Mouse (Mus musculus) ES-E14 (cell line): ENCODE results near the gene Dnajc21. TPM values are rescaled to one million over a fixed set of nuclear protein-coding genes. Genes with fewer than 3 reads are reported as not detected.

Source experiments
- DNase-seq: peaks from one replicate; pipeline ENCODE4 v3.0.0-alpha.2; 2013; ENCODE audit warnings: low read depth, low spot score
- H3K27ac ChIP-seq: 2 replicates; pipeline ENCODE4 v1.5.1; 2012; ENCODE audit warnings: low read depth, mild to moderate bottlenecking, low read length, moderate library complexity, mixed read lengths; ENCODE audit not compliant: poor library complexity, insufficient read depth, severe bottlenecking
- H3K36me3 ChIP-seq: 2 replicates; pipeline ENCODE4 v1.6.1; 2012; ENCODE audit warnings: mild to moderate bottlenecking, low read length, moderate library complexity, mixed read lengths; ENCODE audit not compliant: control insufficient read depth, poor library complexity, insufficient read depth, severe bottlenecking
- H3K4me1 ChIP-seq, 2 experiments: fragments of 150-350 bp in 1 of 2; sonication (generic) in 1 of 2; 2 replicates each; pipeline ENCODE4 v1.6.1; 2012; ENCODE audit warnings: low read length in 2 of 2, mild to moderate bottlenecking in 1 of 2, mixed read lengths in 1 of 2; ENCODE audit not compliant: control insufficient read depth in 2 of 2, insufficient read depth in 2 of 2, poor library complexity in 1 of 2
- H3K4me3 ChIP-seq, 2 experiments: fragments of 150-350 bp in 1 of 2; sonication (generic) in 1 of 2; 2 replicates each; pipeline ENCODE4 v1.5.1; 2012; ENCODE audit warnings: low read length in 2 of 2, low read depth in 1 of 2, mild to moderate bottlenecking in 1 of 2, mixed read lengths in 1 of 2; ENCODE audit not compliant: insufficient read depth in 1 of 2, poor library complexity in 1 of 2, severe bottlenecking in 1 of 2
- H3K9ac ChIP-seq: 2 replicates; pipeline ENCODE4 v1.6.1; 2012; ENCODE audit warnings: low read depth, mild to moderate bottlenecking, low read length, mixed read lengths; ENCODE audit not compliant: poor library complexity, insufficient read depth, severe bottlenecking
- H3K9me3 ChIP-seq: fragments of 150-350 bp; sonication (generic); 2 replicates; pipeline ENCODE4 v1.6.1; 2012; ENCODE audit warnings: low read depth, mild to moderate bottlenecking, low read length; ENCODE audit not compliant: control insufficient read depth, insufficient read depth
- CHD2 ChIP-seq: IDR thresholded peaks from 2 replicates; pipeline ENCODE4 v1.6.1; 2014; ENCODE audit warnings: mild to moderate bottlenecking, low read depth, low read length, inconsistent platforms
- HCFC1 ChIP-seq: IDR thresholded peaks from 2 replicates; pipeline ENCODE4 v1.6.1; 2012; ENCODE audit warnings: low read length, inconsistent platforms, borderline replicate concordance; ENCODE audit not compliant: insufficient read depth
- MAFK ChIP-seq: IDR thresholded peaks from 2 replicates; pipeline ENCODE4 v1.6.1; 2014; ENCODE audit warnings: mild to moderate bottlenecking, low read depth, low read length, inconsistent platforms; ENCODE audit not compliant: insufficient read depth
- ZC3H11A ChIP-seq: IDR thresholded peaks from 2 replicates; pipeline ENCODE4 v1.6.1; 2012; ENCODE audit warnings: low read depth, mild to moderate bottlenecking, inconsistent platforms, low read length, borderline replicate concordance
- ZNF384 ChIP-seq: IDR thresholded peaks from 2 replicates; pipeline ENCODE4 v1.6.1; 2012; ENCODE audit warnings: low read depth, low read length, inconsistent platforms
- in situ Hi-C, 2 experiments: fragments of 600-800 bp; cut with MboI; formaldehyde crosslinking; loops; one replicate each; pipeline ENCODE4 v1.15.1; 2025; ENCODE audit warnings: low sequenced_read_pairs in 2 of 2, inconsistent platforms in 1 of 2; ENCODE audit not compliant: unreplicated experiment in 2 of 2
- total RNA-seq: library from RNA; depleted of rRNA; stranded (reverse); fragments of 300-350 nt; gene quantifications from 2 replicates; pipeline ENCODE4 v1.2.3, GENCODE M21; 2012

Gene Dnajc21
- total RNA-seq, 1 experiment: 46.8 TPM

- peak overlapping the region; percentile 79 to 94 for H3K4me3 ChIP-seq
- no peak for DNase-seq
- H3K9me3 ChIP-seq: no peaks in the 10 kb centered on the region
- peak overlapping the region; percentile 99 for H3K27ac ChIP-seq
- in situ Hi-C loops: no loop called here
- 0 out of 2 replicates have a peak, but pooled peaks have one; percentile 2 for TF ChIP-seq ZC3H11A
- no peak for TF ChIP-seq MAFK
- H3K4me1 ChIP-seq: peaks cover 4% of the 10 kb centered on the region in 2 experiments
- H3K9ac ChIP-seq: peak overlapping the region; percentile 85
- peaks cover 2% of the 10 kb centered on the region; the same call in 1 of the 2 replicates for H3K36me3 ChIP-seq
Observed at GRCm38 (mm10) chr15:10469641-10470150, 620 bp downstream of the Dnajc21 start.

GRCm38 (mm10) chr15:10468761-10469160, 1.6 kb downstream of the Dnajc21 start:
- Histone ChIP-seq H3K4me3 (peak overlapping the region in 1 of 2 experiments; percentile 79; a peak in 2 of 4 replicates), H3K9ac (no peak overlapping the region), H3K4me1 (peaks cover 4 to 5% of the 10 kb centered on the region in 2 experiments), H3K27ac (no peak overlapping the region), H3K9me3 (no peaks in the 10 kb centered on the region), H3K36me3 (peaks cover 2% of the 10 kb centered on the region; the same call in 1 of the 2 replicates)
- in situ Hi-C loops: no loop called here
- DNase-seq: no peak
- no peak for TF ChIP-seq HCFC1
- no peak for TF ChIP-seq ZC3H11A

- in situ Hi-C loops: no loop called here
- no peak for TF ChIP-seq HCFC1
- TF ChIP-seq ZNF384: no peak
- TF ChIP-seq MAFK: no peak
- TF ChIP-seq ZC3H11A: no peak
- no peak for TF ChIP-seq CHD2
- H3K27ac ChIP-seq: no peak overlapping the region
- H3K4me1 ChIP-seq: peaks cover 0 to 2% of the 10 kb centered on the region in 2 experiments; a peak in 1 of 4 replicates
- DNase-seq: no peak
- H3K9ac ChIP-seq: no peak overlapping the region
- no peaks in the 10 kb centered on the region for H3K9me3 ChIP-seq
- no peak overlapping the region for H3K4me3 ChIP-seq
- peaks cover 24% of the 10 kb centered on the region for H3K36me3 ChIP-seq
Observed at GRCm38 (mm10) chr15:10464678-10465077, 5.6 kb downstream of the Dnajc21 start.

- in situ Hi-C loops: no loop called here
- Histone ChIP-seq H3K36me3 (peaks cover 28% of the 10 kb centered on the region), H3K27ac (no peak overlapping the region), H3K9ac (no peak overlapping the region), H3K4me1 (peaks cover 0 to 2% of the 10 kb centered on the region in 2 experiments; a peak in 1 of 4 replicates), H3K9me3 (no peaks in the 10 kb centered on the region), H3K4me3 (no peak overlapping the region)
- TF ChIP-seq CHD2 (no peak), ZC3H11A (no peak), ZNF384 (no peak), MAFK (no peak), HCFC1 (no peak)
- DNase-seq: no peak
Observed at GRCm38 (mm10) chr15:10463555-10463954, 6.8 kb downstream of the Dnajc21 start.

GRCm38 (mm10) chr15:10460986-10461385, 9.3 kb downstream of the Dnajc21 start:
- TF ChIP-seq CHD2 (no peak), MAFK (no peak), HCFC1 (no peak), ZNF384 (no peak), ZC3H11A (no peak)
- peaks cover 0 to 2% of the 10 kb centered on the region in 2 experiments; a peak in 1 of 4 replicates for H3K4me1 ChIP-seq
- H3K9ac ChIP-seq: no peak overlapping the region
- no peak overlapping the region for H3K4me3 ChIP-seq
- H3K36me3 ChIP-seq: peaks cover 37% of the 10 kb centered on the region
- no peak for DNase-seq
- H3K27ac ChIP-seq: no peak overlapping the region
- in situ Hi-C loops: no loop called here
- no peaks in the 10 kb centered on the region for H3K9me3 ChIP-seq
